Mouse (Mus musculus): ENCODE data around the gene Mrpl34.

Mrpl34 gene

GRCm38 (mm10) chr8:71495039-71495438 is 30.3 kb downstream of the Mrpl34 start:
- DNase-seq (ENCODE audit: low read depth, low spot score) = peak; percentile 91

GRCm38 (mm10) chr8:71495811-71496210 is 31.1 kb downstream of the Mrpl34 start:
- no peak for DNase-seq (ENCODE audit: low read depth, low spot score)

GRCm38 (mm10) chr8:71496481-71496880 is 31.7 kb downstream of the Mrpl34 start:
- no peak for DNase-seq (ENCODE audit: low read depth, low spot score)

- DNase-seq (ENCODE audit: low read depth, low spot score) = no peak
These were observed 32.4 kb downstream of the Mrpl34 start for GRCm38 (mm10) chr8:71497077-71497645.

GRCm38 (mm10) chr8:71497881-71498501 is 33.2 kb downstream of the Mrpl34 start:
- no peak for DNase-seq (ENCODE audit: low read depth, low spot score)

GRCm38 (mm10) chr8:71498816-71499690 is 34.3 kb downstream of the Mrpl34 start:
- DNase-seq (ENCODE audit: low read depth, low spot score) = no peak

GRCm38 (mm10) chr8:71504349-71504748 is 39.6 kb downstream of the Mrpl34 start:
- DNase-seq (ENCODE audit: low read depth, low spot score) = no peak

GRCm38 (mm10) chr8:71505326-71505725 is 40.6 kb downstream of the Mrpl34 start:
- no peak for DNase-seq (ENCODE audit: low read depth, low spot score)

GRCm38 (mm10) chr8:71505979-71506378 is 41.2 kb downstream of the Mrpl34 start:
- no peak for DNase-seq (ENCODE audit: low read depth, low spot score)

- no peak for DNase-seq (ENCODE audit: low read depth, low spot score)
These were observed 42.9 kb downstream of the Mrpl34 start for GRCm38 (mm10) chr8:71507589-71508104.

GRCm38 (mm10) chr8:71509316-71509715 is 44.6 kb downstream of the Mrpl34 start:
- no peak for DNase-seq (ENCODE audit: low read depth, low spot score)

- no peak for DNase-seq (ENCODE audit: low read depth, low spot score)
These were observed 46.9 kb downstream of the Mrpl34 start, which contains the start of gene Plvap for GRCm38 (mm10) chr8:71511644-71512043. Plvap (minus strand) TSS chr8:71511752.

GRCm38 (mm10) chr8:71513018-71513754 is 48.4 kb downstream of the Mrpl34 start:
- no peak for DNase-seq (ENCODE audit: low read depth, low spot score)

GRCm38 (mm10) chr8:71515043-71515442 is 50.3 kb downstream of the Mrpl34 start:
- no peak for DNase-seq (ENCODE audit: low read depth, low spot score)

All from CD4-positive, CD25-positive, alpha-beta regulatory T cell, adult 2 months (primary cell).